Mouse (Mus musculus): Measurements from ENCODE around the gene Ccnc.
"Not testable (repeated sequence)": the region's sequence is repeated elsewhere in the genome, so short reads cannot be mapped to it uniquely, and the experiment has no call there.

Ccnc gene

GRCm38 (mm10) chr4:21739169-21739568 lies 11.7 kb downstream of the Ccnc start:
- DNase-seq: no peak

- DNase-seq: not testable (repeated sequence)
Measured at GRCm38 (mm10) chr4:21744142-21744541, 16.6 kb downstream of the Ccnc start.

DNA sequence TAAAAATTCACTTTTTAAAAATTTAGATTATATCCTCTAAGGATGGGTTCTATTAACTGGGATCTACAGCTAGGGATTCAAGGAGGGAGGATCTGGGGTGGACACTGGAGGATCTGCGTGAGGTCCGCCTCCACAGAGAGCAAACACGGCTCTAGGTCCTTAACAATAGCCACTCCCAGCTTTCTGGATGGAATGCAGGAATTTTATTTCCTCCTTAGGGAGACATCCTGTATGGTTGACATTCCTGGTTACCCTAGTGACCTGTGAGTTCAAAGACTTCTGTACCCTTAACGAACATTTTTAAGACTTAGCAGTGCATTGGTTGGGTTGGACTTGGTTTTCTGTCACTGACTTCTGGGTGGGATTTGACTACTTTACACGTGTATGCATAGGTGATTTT lies 18.2 kb downstream of the Ccnc start:
- DNase-seq: no peak

DNA sequence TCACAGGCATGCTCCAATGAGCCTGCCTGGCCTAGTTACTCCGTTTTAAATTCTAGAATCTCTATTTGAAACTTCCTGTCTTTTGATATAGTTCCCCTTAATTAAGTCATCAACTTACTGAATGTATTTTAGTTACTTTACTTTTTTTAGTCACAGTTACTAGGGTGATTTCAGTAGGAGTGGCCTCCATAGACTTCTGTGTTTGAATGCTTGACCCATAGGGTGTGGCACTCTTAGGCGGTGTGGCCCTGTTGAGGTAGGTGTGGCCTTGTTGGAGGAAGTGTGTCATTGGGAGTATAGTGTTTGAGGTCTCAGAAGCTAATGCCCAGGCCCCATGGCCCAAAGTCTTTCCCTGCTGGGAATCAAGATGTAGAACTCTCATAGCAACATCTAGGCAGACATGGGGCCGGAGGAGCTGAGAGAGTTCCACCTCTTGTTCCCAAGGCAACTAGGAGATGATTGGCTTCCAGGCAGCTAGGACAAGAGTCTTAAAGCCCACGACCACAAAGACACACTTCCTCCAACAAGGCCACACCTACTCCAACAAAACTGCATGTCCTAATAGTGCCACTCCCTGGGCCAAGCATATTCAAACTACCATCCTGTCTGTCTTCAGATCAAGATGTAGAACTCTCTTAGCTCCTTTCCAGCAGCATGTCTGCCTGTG lies 27.8 kb downstream of the Ccnc start:
- no peak for DNase-seq

DNA sequence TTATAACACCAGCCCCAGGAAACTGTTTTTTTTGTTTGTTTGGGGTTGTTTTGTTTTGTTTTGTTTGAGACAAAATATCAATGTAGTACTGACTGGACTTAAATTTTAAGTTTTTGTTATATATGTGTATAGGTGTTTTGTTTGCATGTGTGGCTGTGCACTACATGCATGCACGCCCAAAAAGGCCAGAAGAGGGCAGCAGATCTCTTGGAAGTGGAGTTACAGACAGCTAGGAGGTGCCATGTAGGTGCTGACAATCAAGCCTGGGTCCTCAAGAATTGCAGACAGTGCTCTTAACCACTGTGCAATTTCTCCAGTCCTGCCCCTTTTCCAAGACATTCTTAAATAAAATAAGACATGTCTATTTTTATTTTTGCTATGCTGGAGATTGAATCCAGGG lies 31.4 kb downstream of the Ccnc start:
- DNase-seq: no peak

- no peak for DNase-seq
Measured at GRCm38 (mm10) chr4:21761416-21762160, 34.1 kb downstream of the Ccnc start.

GRCm38 (mm10) chr4:21763827-21764226 lies 36.3 kb downstream of the Ccnc start:
- DNase-seq: no peak

DNA sequence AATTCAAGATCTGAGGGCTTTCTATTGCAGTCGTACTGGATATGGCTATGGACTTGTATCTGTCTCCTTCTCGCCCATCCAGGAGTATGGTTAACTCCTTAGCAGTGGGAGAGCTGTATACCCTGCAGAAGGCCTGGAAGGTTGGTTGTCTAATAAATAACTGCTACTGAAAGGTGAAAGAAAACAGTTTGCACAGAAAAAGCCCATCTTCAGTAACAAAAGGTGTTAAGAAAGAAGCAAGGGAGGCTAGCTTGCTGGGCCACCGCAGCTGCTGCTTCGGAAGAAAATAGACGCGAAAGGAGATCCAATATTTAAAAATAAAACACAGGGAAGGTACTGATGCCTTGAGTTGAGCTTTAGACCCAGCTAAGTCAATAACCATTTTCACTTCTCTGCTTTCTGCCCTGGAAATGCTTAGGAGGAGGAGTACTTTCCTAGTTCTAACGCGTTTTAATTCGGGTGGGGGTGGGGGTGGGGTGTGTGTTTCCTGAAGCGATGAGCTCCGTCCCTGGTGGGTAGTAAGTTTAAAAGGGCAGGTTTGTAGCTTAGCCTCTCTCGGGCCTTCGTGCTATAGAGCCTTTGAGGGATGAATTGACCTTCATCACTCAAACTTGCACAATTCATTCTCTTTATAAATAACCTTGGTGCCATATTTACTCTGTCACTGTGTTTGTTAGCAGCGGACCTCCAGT lies 38.8 kb downstream of the Ccnc start:
- DNase-seq: peak; percentile 21

GRCm38 (mm10) chr4:21766863-21767304 lies 39.4 kb downstream of the Ccnc start, which contains the start of the genes Usp45 and Tstd3:
Usp45 (plus strand) TSS chr4:21767156.
Tstd3 (minus strand) TSS chr4:21767212.
- DNase-seq: peak; percentile 92

DNA sequence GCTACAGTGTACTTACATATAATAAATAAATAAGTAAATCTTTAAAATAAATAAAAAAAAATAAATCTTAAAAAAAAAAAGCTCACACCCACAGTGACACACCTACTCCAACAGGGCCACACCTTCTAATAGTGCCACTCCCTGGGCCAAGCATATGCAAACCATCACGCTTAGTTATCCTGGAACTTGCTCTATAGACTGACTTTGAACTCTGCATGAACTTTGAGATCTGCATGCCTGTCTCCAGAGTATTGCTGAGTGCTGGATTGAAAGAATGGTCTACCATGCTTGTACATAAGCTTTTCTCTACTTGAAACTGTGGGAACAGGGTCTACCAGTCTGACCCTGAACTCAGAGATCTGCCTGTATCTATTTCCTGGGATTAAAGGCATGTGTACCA lies 43.6 kb downstream of the Ccnc start:
- no peak for DNase-seq

- no peak for DNase-seq
Measured at GRCm38 (mm10) chr4:21772306-21772705, 44.8 kb downstream of the Ccnc start.

GRCm38 (mm10) chr4:21776091-21776945 lies 48.8 kb downstream of the Ccnc start:
- DNase-seq: peak; percentile 92

DNA sequence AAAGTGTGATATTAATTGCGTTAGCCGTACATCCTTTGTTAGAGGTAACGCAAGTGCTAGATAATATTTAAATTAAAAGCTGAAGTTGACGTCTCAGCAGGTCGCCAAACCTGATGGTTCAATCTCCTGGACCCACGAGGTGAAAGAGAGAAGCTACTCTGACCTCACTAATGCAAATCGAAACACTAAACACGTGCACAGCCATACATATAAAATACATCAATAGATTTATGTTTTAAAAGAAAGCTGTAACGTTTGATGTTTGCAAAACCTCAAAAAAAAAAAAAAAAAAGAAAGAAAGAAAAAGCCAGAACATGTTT lies 49.4 kb downstream of the Ccnc start:
- no peak for DNase-seq

DNA sequence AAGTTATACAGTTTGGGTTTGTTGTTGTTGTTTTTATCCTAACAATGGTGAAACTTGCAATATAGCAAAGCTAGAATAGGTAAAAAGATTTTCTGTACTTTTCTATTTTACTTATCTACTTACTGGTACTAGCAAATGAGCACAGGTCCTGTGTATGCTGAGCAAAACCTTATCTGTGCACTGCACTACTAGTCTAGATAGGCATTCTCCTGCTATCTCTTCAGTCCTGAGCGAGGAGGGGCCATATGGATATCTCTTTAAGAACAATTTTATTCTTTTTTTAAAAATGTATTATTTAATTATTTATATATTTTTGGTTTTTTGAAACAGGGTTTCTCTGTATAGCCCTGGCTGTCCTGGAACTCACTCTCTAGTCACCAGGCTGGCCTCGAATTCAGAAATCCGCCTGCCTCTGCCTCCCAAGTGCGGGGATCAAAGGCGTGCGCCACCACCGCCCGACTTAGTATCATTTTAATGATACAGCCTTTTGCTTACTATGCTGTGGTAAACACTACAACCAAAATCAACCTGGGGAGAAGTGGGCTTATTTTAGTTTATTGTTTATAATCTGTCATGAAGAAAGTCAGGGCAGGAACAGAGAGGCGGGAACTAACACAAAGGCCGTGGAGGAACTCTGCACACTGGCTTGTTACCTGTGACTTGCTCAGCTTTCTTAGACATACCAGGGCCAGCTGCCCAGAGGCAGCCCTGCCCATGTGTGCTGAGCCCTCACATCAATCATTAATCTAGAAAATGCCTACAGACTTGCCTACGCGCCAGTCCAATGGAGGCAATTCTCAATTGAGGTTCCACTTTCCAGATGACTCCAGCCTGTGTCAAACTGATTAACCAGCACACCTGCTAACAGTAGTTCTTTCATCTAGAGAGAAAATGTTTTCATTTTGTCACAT lies 53.6 kb downstream of the Ccnc start:
- DNase-seq: no peak

DNA sequence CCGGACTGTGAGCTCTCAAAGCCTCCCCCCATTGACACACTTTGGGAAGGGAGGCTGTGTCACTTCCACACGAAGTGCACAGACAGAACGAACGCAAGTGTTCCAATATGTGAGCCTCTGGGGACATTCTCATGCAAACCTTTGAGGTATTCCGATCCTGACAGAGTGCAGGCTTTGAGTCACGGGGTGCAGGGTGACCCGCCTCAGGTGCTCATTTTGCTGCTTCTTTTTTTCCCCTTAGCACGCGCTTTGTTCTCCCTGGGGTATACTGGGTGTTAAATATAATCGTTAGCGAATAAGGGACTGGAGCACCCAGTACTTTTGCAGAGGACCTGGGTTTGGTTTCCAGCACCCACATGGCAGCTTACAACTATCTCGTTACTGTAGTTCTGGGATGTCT lies 58.8 kb downstream of the Ccnc start:
- DNase-seq: no peak

DNA sequence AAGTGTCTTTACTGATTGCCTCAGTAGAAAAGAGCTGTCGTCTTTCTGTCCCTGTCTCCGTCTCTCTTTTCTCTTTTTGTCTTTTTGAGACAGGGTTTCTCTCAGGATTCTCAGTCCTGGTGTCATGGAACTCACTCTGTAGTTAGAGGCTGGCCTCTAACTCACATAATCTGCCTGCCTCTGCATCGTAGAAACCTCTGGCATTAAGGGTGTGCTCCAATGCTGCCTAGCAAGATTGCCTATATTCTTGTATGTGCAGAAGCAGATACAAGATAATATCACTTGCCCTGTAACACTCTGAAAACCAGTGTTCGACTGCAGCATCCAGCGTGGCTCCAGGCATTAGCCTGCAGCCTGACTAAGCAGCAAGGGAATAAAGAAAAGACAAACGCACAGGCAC lies 61.4 kb downstream of the Ccnc start:
- no peak for DNase-seq

GRCm38 (mm10) chr4:21789836-21790235 lies 62.3 kb downstream of the Ccnc start:
- DNase-seq: no peak

DNA sequence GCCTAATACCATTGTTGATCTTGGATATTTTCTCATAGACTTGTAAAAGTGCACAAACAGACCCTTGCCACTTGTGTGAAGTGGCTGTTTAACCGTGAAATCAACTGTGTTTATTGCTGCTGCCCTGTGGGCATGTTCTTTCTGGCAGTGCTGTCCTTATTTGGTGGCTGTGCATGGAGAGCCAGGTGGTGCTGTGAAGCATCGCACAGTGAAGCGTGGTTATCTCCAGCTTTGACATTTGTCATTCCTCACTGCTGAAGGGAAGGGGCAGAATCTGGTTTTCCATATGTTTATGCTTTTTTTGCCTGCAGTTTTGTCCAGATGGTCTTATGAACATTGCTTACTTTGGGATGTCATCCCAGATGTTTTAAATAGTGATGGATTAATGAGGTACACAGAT lies 66.1 kb downstream of the Ccnc start:
- no peak for DNase-seq

DNA sequence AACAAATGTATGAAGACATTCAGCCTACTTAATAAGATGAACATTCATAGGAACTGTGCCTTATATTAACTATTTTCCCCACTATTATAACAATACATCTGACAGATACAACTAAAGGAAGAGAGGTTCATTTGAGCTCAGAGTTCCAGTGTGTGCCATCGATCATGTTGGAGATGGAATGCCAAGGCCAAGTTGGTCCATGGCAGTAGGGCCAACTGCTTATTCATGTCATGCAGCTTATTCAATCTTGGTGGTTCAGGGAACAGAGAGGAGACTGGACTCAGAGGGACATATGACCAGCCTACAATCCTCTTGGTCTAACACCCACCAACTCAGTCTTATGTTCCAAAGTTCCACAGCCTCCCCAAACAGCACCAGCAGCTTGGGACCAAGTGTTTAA lies 73.5 kb downstream of the Ccnc start:
- DNase-seq: no peak

DNA sequence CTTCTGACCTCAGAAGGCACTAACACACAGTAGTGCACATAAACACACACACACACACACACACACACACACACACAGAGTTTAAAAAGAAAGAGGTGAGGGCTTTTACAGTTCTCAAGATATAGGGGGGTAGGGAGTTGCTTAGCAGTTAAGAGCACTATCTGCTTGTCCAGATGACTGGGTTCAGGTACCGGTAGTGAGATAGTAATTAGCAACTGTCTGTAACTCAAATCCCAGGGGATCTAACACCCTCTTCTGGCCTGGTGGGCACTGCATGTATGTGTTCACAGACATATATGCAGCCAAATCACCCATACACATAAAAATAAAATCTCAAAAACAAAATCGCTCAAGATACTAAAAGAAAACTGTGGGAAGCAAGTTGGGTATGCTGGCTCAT lies 74.1 kb downstream of the Ccnc start:
- DNase-seq: no peak

DNA sequence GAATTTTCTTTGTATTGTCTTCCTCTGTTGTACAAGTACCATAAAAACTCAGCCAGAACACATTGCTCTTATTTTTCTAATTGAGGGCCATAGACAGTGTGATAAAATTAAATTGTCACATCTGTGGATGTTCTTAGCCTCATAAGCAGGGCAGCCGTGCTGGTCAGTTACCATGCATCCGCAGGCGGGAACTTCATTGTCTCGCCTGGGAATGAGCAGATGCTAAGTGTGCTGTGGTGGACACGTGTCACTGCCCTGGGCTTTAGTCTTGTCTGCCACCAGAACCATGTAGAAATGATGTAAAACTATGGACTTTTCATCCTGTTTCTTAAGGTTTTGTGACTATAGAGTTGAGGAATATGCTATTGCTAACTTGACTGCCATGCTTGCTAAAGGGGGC lies 79.7 kb downstream of the Ccnc start:
- no peak for DNase-seq
